8 mouse cellular contexts compared by ENCODE assay signal in genomic region chr19:34922603-34922963, GRCm38 (mm10). TPM values are rescaled to one million over a fixed set of nuclear protein-coding genes. Genes with fewer than 3 reads are reported as not detected.
DNase-seq lines count a peak whose midpoint lies in the region; ATAC-seq and TF ChIP-seq lines count a peak whose summit lies in the region.

No protein-coding gene starts in this region.

- peak overlapping the region; percentile 81 for H3K9ac ChIP-seq in heart, embryonic 12.5 days
- peak overlapping the region; percentile 94 for H3K9ac ChIP-seq in MEL (ENCODE audit: control insufficient read depth, low read depth, low read length, poor library complexity, severe bottlenecking)
- peak overlapping the region; percentile 61 for H3K9ac ChIP-seq in hindbrain, embryonic 11.5 days (ENCODE audit: low read depth, low read length)
- H3K9ac ChIP-seq in midbrain, embryonic 12.5 days (replicated peaks): peak overlapping the region; percentile 67

- no peak for TF ChIP-seq POLR2A in MEL (IDR thresholded peaks at IDR 0.05; ENCODE audit: control insufficient read depth in 1 of 2, insufficient read depth in 1 of 2, low read depth in 1 of 2, low read length in 2 of 2, poor library complexity in 1 of 2)

- DNase-seq in heart, postnatal 25 days (ENCODE audit: low spot score): no peak
- DNase-seq in MEL (ENCODE audit: low read depth, low spot score): no peak
- DNase-seq in hindbrain, embryonic 11.5 days (ENCODE audit: low spot score): no peak
- DNase-seq in adrenal gland, adult 18-20 months (ENCODE audit: low spot score in 2 of 2): no peak
- DNase-seq in adrenal gland, postnatal 36 days: no peak
- no peak for DNase-seq in ovary, postnatal 10 days (ENCODE audit: low spot score)

- peak overlapping the region; percentile 70 for H3K27ac ChIP-seq in heart, embryonic 12.5 days (ENCODE audit: poor library complexity, severe bottlenecking)
- peak overlapping the region; percentile 85 for H3K27ac ChIP-seq in MEL (ENCODE audit: control insufficient read depth, low read depth, low read length)
- H3K27ac ChIP-seq in hindbrain, embryonic 11.5 days (ENCODE audit: low read depth, low read length): no peak overlapping the region
- peak overlapping the region; percentile 60; the same call in 1 of the 2 replicates for H3K27ac ChIP-seq in midbrain, embryonic 12.5 days (replicated peaks)

- H3K4me3 ChIP-seq in heart, embryonic 12.5 days: peak overlapping the region; percentile 97
- H3K4me3 ChIP-seq in MEL (ENCODE audit: control insufficient read depth in 1 of 2, insufficient read depth in 1 of 2, low read depth in 2 of 2, low read length in 2 of 2): peak overlapping the region; percentile 87 to 98
- H3K4me3 ChIP-seq in hindbrain, embryonic 11.5 days (ENCODE audit: low read depth, low read length): peak overlapping the region; percentile 73
- H3K4me3 ChIP-seq in midbrain, embryonic 12.5 days: peak overlapping the region; percentile 67

- no peak for TF ChIP-seq RAD21 in MEL (IDR thresholded peaks at IDR 0.05; ENCODE audit: low read depth, low read length)

- H3K4me2 ChIP-seq in heart, embryonic 12.5 days: peak overlapping the region; percentile 73
- H3K4me2 ChIP-seq in hindbrain, embryonic 11.5 days (replicated peaks; ENCODE audit: low read depth, low read length): peak overlapping the region; percentile 49
- H3K4me2 ChIP-seq in midbrain, embryonic 12.5 days (replicated peaks): peak overlapping the region; percentile 60

- peaks cover 30% of the 10 kb centered on the region for H3K79me2 ChIP-seq in MEL (ENCODE audit: control insufficient read depth, insufficient read depth, low read length, poor library complexity)

- WGBS in heart, embryonic 12.5 days: 0% methylated on average over 9 of the region's 9 CpGs
- under 1% methylated on average over 9 of the region's 9 CpGs for WGBS in hindbrain, embryonic 11.5 days
- WGBS in midbrain, embryonic 12.5 days: under 1% methylated on average over 9 of the region's 9 CpGs

- TF ChIP-seq CTCF in MEL (IDR thresholded peaks at IDR 0.05 in 2 of 3, conservative IDR thresholded peaks at IDR 0.05 in 1 of 3; ENCODE audit: control insufficient read depth in 1 of 3, insufficient read depth in 1 of 3, low read depth in 2 of 3, low read length in 3 of 3, poor library complexity in 1 of 3, severe bottlenecking in 1 of 3): no peak

- intact Hi-C loops in heart, postnatal 25 days (cut with DNase I): loop anchor here (5.0 to 10.0 kb wide), 2 partner anchors 45 to 258 kb away; partner anchors contain the start of gene Pank1

- H3K4me1 ChIP-seq in heart, embryonic 12.5 days (replicated peaks): peaks cover 5% of the 10 kb centered on the region; the same call in 1 of the 2 replicates
- peaks cover 3 to 6% of the 10 kb centered on the region in 2 experiments; a peak in 3 of 4 replicates for H3K4me1 ChIP-seq in MEL (ENCODE audit: control insufficient read depth in 1 of 2, insufficient read depth in 2 of 2, low read length in 2 of 2)
- H3K4me1 ChIP-seq in hindbrain, embryonic 11.5 days (replicated peaks; ENCODE audit: control insufficient read depth, insufficient read depth, low read length): no peaks in the 10 kb centered on the region
- peaks cover 3% of the 10 kb centered on the region; the same call in 1 of the 2 replicates for H3K4me1 ChIP-seq in midbrain, embryonic 12.5 days

- H3K9me3 ChIP-seq in heart, embryonic 12.5 days (replicated peaks): no peaks in the 10 kb centered on the region
- H3K9me3 ChIP-seq in MEL (replicated peaks; ENCODE audit: insufficient read depth, low read length): no peaks in the 10 kb centered on the region
- no peaks in the 10 kb centered on the region for H3K9me3 ChIP-seq in hindbrain, embryonic 11.5 days (ENCODE audit: control insufficient read depth, low read length)
- no peaks in the 10 kb centered on the region for H3K9me3 ChIP-seq in midbrain, embryonic 12.5 days

- H3K36me3 ChIP-seq in heart, embryonic 12.5 days: peaks cover 22% of the 10 kb centered on the region
- H3K36me3 ChIP-seq in MEL (ENCODE audit: control insufficient read depth in 1 of 2, insufficient read depth in 2 of 2, low read length in 2 of 2): peaks cover 10 to 13% of the 10 kb centered on the region in 2 experiments
- H3K36me3 ChIP-seq in hindbrain, embryonic 11.5 days (ENCODE audit: control insufficient read depth, insufficient read depth, low read length): no peaks in the 10 kb centered on the region
- H3K36me3 ChIP-seq in midbrain, embryonic 12.5 days: peaks cover 11% of the 10 kb centered on the region; the same call in 1 of the 2 replicates

- no peak for TF ChIP-seq EP300 in MEL (IDR thresholded peaks at IDR 0.05; ENCODE audit: low read depth in 1 of 2, low read length in 2 of 2)

- H3K27me3 ChIP-seq in heart, embryonic 12.5 days (replicated peaks): no peaks in the 10 kb centered on the region
- H3K27me3 ChIP-seq in MEL (ENCODE audit: control insufficient read depth in 1 of 2, insufficient read depth in 2 of 2, low read length in 2 of 2): no peaks in the 10 kb centered on the region
- no peaks in the 10 kb centered on the region for H3K27me3 ChIP-seq in hindbrain, embryonic 11.5 days (ENCODE audit: control insufficient read depth, insufficient read depth, low read length)
- H3K27me3 ChIP-seq in midbrain, embryonic 12.5 days: no peaks in the 10 kb centered on the region

- no peak; the same call in 1 of the 2 replicates for ATAC-seq in heart, embryonic 12.5 days (ENCODE audit: insufficient number of reproducible peaks, low FRiP score)
- no peak for ATAC-seq in hindbrain, embryonic 11.5 days (ENCODE audit: low FRiP score)
- ATAC-seq in midbrain, embryonic 12.5 days (ENCODE audit: low FRiP score, low read depth): no peak

TF ChIP-seq in MEL, 35 proteins besides CTCF, POLR2A, EP300 and RAD21 (continues in another document):
- TF ChIP-seq RCOR1 (IDR thresholded peaks at IDR 0.05; ENCODE audit: low read depth, low read length): no peak
- no peak for TF ChIP-seq MAZ (IDR thresholded peaks at IDR 0.05; ENCODE audit: low read depth, low read length)
- no peak for TF ChIP-seq ZMIZ1 (IDR thresholded peaks at IDR 0.05; ENCODE audit: low read depth, low read length)
- TF ChIP-seq ZNF384 (IDR thresholded peaks at IDR 0.05; ENCODE audit: low read depth, low read length): peak; percentile 67
- no peak for TF ChIP-seq TAL1 (IDR thresholded peaks at IDR 0.05; ENCODE audit: low read length)
- no peak for TF ChIP-seq POLR2AphosphoS2 (IDR thresholded peaks at IDR 0.05; ENCODE audit: low read length)
- TF ChIP-seq MYB (IDR thresholded peaks at IDR 0.05; ENCODE audit: low read depth, low read length): 0 out of 2 replicates have a peak, but pooled peaks have one; percentile 20
- no peak for TF ChIP-seq GATA1 (IDR thresholded peaks at IDR 0.05; ENCODE audit: low read depth, low read length)
- TF ChIP-seq MAFK (IDR thresholded peaks at IDR 0.05; ENCODE audit: borderline replicate concordance, low read depth, low read length): no peak
- peak; percentile 74 for TF ChIP-seq MYC (IDR thresholded peaks at IDR 0.05; ENCODE audit: low read depth, low read length)
- no peak for TF ChIP-seq UBTF (IDR thresholded peaks at IDR 0.05; ENCODE audit: borderline replicate concordance, insufficient read depth, low read depth, low read length)
- no peak for TF ChIP-seq HCFC1 (IDR thresholded peaks at IDR 0.05; ENCODE audit: low read depth, low read length)
- TF ChIP-seq MXI1 (IDR thresholded peaks at IDR 0.05; ENCODE audit: low read depth, low read length): peak; percentile 46
- TF ChIP-seq ZC3H11A (IDR thresholded peaks at IDR 0.05; ENCODE audit: low read depth, low read length): no peak
- no peak for TF ChIP-seq CHD2 (IDR thresholded peaks at IDR 0.05; ENCODE audit: low read length)
- no peak for TF ChIP-seq GABPA (IDR thresholded peaks at IDR 0.05; ENCODE audit: low read depth, low read length)
- TF ChIP-seq KAT2A (conservative IDR thresholded peaks at IDR 0.05; ENCODE audit: low read depth, low read length): no peak
- no peak for TF ChIP-seq TCF12 (IDR thresholded peaks at IDR 0.05; ENCODE audit: low read depth, low read length)
- no peak for TF ChIP-seq E2F4 (IDR thresholded peaks at IDR 0.05; ENCODE audit: borderline replicate concordance, low read depth, low read length)
- TF ChIP-seq NRF1 (IDR thresholded peaks at IDR 0.05; ENCODE audit: insufficient read depth, low read depth, low read length, poor library complexity, severe bottlenecking): no peak
- no peak for TF ChIP-seq ETS1 (IDR thresholded peaks at IDR 0.05; ENCODE audit: low read depth, low read length)
- TF ChIP-seq SIN3A (IDR thresholded peaks at IDR 0.05; ENCODE audit: low read length): no peak
- TF ChIP-seq SMC3 (IDR thresholded peaks at IDR 0.05; ENCODE audit: low read depth, low read length): no peak
- TF ChIP-seq JUND (IDR thresholded peaks at IDR 0.05; ENCODE audit: low read depth, low read length): no peak
- TF ChIP-seq USF1 (IDR thresholded peaks at IDR 0.05; ENCODE audit: low read depth, low read length): peak; percentile 92
- TF ChIP-seq CHD1 (IDR thresholded peaks at IDR 0.05; ENCODE audit: low read depth, low read length): peak; percentile 92; the same call in 1 of the 2 replicates

RNA-seq across cellular contexts. Expression of gene Kif20b, which starts 0.4 kb away (rescaled TPM):
- polyA plus RNA-seq in heart, embryonic 12.5 days (2016; fragmentation: Nextera tagmentation; extraction: Ambion mirVana): 40.5 and 43.4 TPM in 2 replicates
- 1 to 10 TPM; 1.1 to 1.3 TPM for total RNA-seq in heart, postnatal 25 days (2021)
- 40.0 and 48.8 TPM in 2 replicates for total RNA-seq in MEL (2012; rRNA removed)
- 10 to 100 TPM; 41.6 to 55.5 TPM for polyA plus RNA-seq in MEL (2012; ENCODE audit: insufficient read depth in 1 of 2, insufficient read length in 2 of 2, low read depth in 1 of 2, low replicate concordance in 2 of 2, missing spikeins in 1 of 2)
- 63.0 and 70.6 TPM in 2 replicates for polyA plus RNA-seq in hindbrain, embryonic 11.5 days (2014; fragmentation: Nextera tagmentation; extraction: Ambion mirVana)
- polyA plus RNA-seq in midbrain, embryonic 12.5 days (2016; fragmentation: Nextera tagmentation; extraction: Ambion mirVana): 51.8 and 73.5 TPM in 2 replicates
- 1 to 10 TPM in 1 of 2 experiments, under 1 TPM in 1; 0.90 to 2.4 TPM for total RNA-seq in adrenal gland, adult 18-20 months (2021)
- 1 to 10 TPM; 3.9 to 6.1 TPM for total RNA-seq in adrenal gland, postnatal 36 days (2021)

RNA-seq across cellular contexts. Expression of gene Pank1, which starts 43.3 kb away (rescaled TPM):
- 13.9 and 14.0 TPM in 2 replicates for polyA plus RNA-seq in heart, embryonic 12.5 days (2016; fragmentation: Nextera tagmentation; extraction: Ambion mirVana)
- total RNA-seq in heart, postnatal 25 days (2021): 10 to 100 TPM; 40.0 to 47.8 TPM
- total RNA-seq in MEL (2012; rRNA removed): 6.3 and 7.2 TPM in 2 replicates
- polyA plus RNA-seq in MEL (2012; ENCODE audit: insufficient read depth in 1 of 2, insufficient read length in 2 of 2, low read depth in 1 of 2, low replicate concordance in 2 of 2, missing spikeins in 1 of 2): 1 to 10 TPM in 1 of 2 experiments, not detected in 1; 7.6 TPM
- polyA plus RNA-seq in hindbrain, embryonic 11.5 days (2014; fragmentation: Nextera tagmentation; extraction: Ambion mirVana): 8.1 and 12.5 TPM in 2 replicates
- polyA plus RNA-seq in midbrain, embryonic 12.5 days (2016; fragmentation: Nextera tagmentation; extraction: Ambion mirVana): 8.6 and 9.6 TPM in 2 replicates
- total RNA-seq in adrenal gland, adult 18-20 months (2021): 10 to 100 TPM; 77.0 to 80.4 TPM
- 10 to 100 TPM; 52.3 to 93.0 TPM for total RNA-seq in adrenal gland, postnatal 36 days (2021)
